Mouse (Mus musculus) liver, adult 2 months (tissue): ENCODE measurements around the gene Gp1bb. TPM values are rescaled to one million over a fixed set of nuclear protein-coding genes. Genes with fewer than 3 reads are reported as not detected.

ENCODE experiments used
- DNase-seq: peaks from one replicate; pipeline ENCODE4 v3.0.0-alpha.2; 2011; ENCODE audit warnings: low read depth, low spot score; ENCODE audit errors: extremely low read depth
- H3K27ac ChIP-seq: fragments of 200-500 bp; replicated peaks from 2 replicates; pipeline ENCODE4 v1.5.1; 2012; ENCODE audit warnings: low read depth, mild to moderate bottlenecking, control low read depth, inconsistent platforms, low read length; ENCODE audit not compliant: insufficient read depth
- H3K27me3 ChIP-seq: fragments of 200-500 bp; 2 replicates; pipeline ENCODE4 v1.6.1; 2012; ENCODE audit warnings: mild to moderate bottlenecking, moderate library complexity, low read length, inconsistent platforms; ENCODE audit not compliant: control insufficient read depth, insufficient read depth
- H3K36me3 ChIP-seq: fragments of 200-500 bp; 2 replicates; pipeline ENCODE4 v1.6.1; 2012; ENCODE audit warnings: low read length, inconsistent platforms; ENCODE audit not compliant: control insufficient read depth, insufficient read depth
- H3K4me1 ChIP-seq: fragments of 200-500 bp; 2 replicates; pipeline ENCODE4 v1.6.1; 2011; ENCODE audit warnings: low read length; ENCODE audit not compliant: control insufficient read depth, insufficient read depth
- H3K4me3 ChIP-seq: fragments of 200-500 bp; 2 replicates; pipeline ENCODE4 v1.5.1; 2011; ENCODE audit warnings: low read depth, mild to moderate bottlenecking, control low read depth, low read length, moderate library complexity; ENCODE audit not compliant: insufficient read depth
- H3K79me2 ChIP-seq: fragments of 200-500 bp; 2 replicates; pipeline ENCODE4 v1.6.1; 2012; ENCODE audit warnings: inconsistent platforms, mild to moderate bottlenecking, low read length, moderate library complexity; ENCODE audit not compliant: control insufficient read depth, insufficient read depth
- H3K9ac ChIP-seq: fragments of 200-500 bp; 2 replicates; pipeline ENCODE4 v1.6.1; 2012; ENCODE audit warnings: low read depth, mild to moderate bottlenecking, control low read depth, inconsistent platforms, low read length
- CTCF ChIP-seq: fragments of 200-500 bp; IDR thresholded peaks from 2 replicates; pipeline ENCODE4 v1.5.1; 2011; ENCODE audit warnings: low read depth, low read length, control low read depth
- POLR2A ChIP-seq: fragments of 200-500 bp; IDR thresholded peaks from 2 replicates; pipeline ENCODE4 v1.6.1; 2011; ENCODE audit warnings: low read length, control low read depth; ENCODE audit not compliant: insufficient read depth; ENCODE audit errors: extremely low read depth
- WGBS: fragments of 180-500 bp; shearing (Covaris S2); methylation state at CpG from one replicate; pipeline ENCODE4 v1.1.7; 2018; 5-methylcytosine and 5-hydroxymethylcytosine counted together
- polyA plus RNA-seq: library from polyadenylated mRNA; depleted of rRNA; stranded (reverse); fragments of >200 nt; gene quantifications from 2 replicates; pipeline ENCODE4 v1.2.3, GENCODE M21; 2012
- total RNA-seq: library from RNA; depleted of rRNA; stranded (reverse); fragments of >200 nt; gene quantifications from 2 replicates; pipeline ENCODE4 v1.2.3, GENCODE M21; 2014

Gene Gp1bb
- total and polyA plus RNA-seq, 2 experiments = not detected

GRCm38 (mm10) chr16:18605705-18606104, 16.5 kb downstream of the Gp1bb start:
- TF ChIP-seq CTCF (no peak), POLR2A (no peak)
- Histone ChIP-seq H3K9ac (no peak overlapping the region), H3K4me1 (no peaks in the 10 kb centered on the region), H3K27me3 (no peaks in the 10 kb centered on the region), H3K79me2 (no peaks in the 10 kb centered on the region), H3K27ac (no peak overlapping the region), H3K36me3 (no peaks in the 10 kb centered on the region), H3K4me3 (no peak overlapping the region)
- 87% methylated on average over 5 of the region's 5 CpGs for WGBS
- no peak for DNase-seq

- Histone ChIP-seq H3K27ac (no peak overlapping the region), H3K36me3 (no peaks in the 10 kb centered on the region), H3K9ac (no peak overlapping the region), H3K79me2 (no peaks in the 10 kb centered on the region), H3K4me3 (no peak overlapping the region), H3K27me3 (no peaks in the 10 kb centered on the region), H3K4me1 (no peaks in the 10 kb centered on the region)
- WGBS = 44% methylated on average over 8 of the region's 8 CpGs
- peak; percentile 25 for DNase-seq
- no peak for TF ChIP-seq POLR2A
- TF ChIP-seq CTCF = no peak
Observed at GRCm38 (mm10) chr16:18604267-18604701, 17.9 kb downstream of the Gp1bb start.

- Histone ChIP-seq H3K27me3 (no peaks in the 10 kb centered on the region), H3K27ac (no peak overlapping the region), H3K79me2 (no peaks in the 10 kb centered on the region), H3K36me3 (no peaks in the 10 kb centered on the region), H3K9ac (no peak overlapping the region), H3K4me3 (no peak overlapping the region), H3K4me1 (no peaks in the 10 kb centered on the region)
- 80% methylated on average over 7 of the region's 7 CpGs for WGBS
- DNase-seq = no peak
- TF ChIP-seq CTCF (no peak), POLR2A (no peak)
Observed at GRCm38 (mm10) chr16:18601447-18601846, 20.8 kb downstream of the Gp1bb start.

GRCm38 (mm10) chr16:18598006-18598405, 24.2 kb downstream of the Gp1bb start:
- no peak for DNase-seq
- Histone ChIP-seq H3K27me3 (no peaks in the 10 kb centered on the region), H3K79me2 (no peaks in the 10 kb centered on the region), H3K27ac (no peak overlapping the region), H3K4me3 (no peak overlapping the region), H3K4me1 (no peaks in the 10 kb centered on the region), H3K36me3 (no peaks in the 10 kb centered on the region), H3K9ac (no peak overlapping the region)
- WGBS = 83% methylated on average over 3 of the region's 3 CpGs
- TF ChIP-seq CTCF = no peak
- no peak for TF ChIP-seq POLR2A

DNA sequence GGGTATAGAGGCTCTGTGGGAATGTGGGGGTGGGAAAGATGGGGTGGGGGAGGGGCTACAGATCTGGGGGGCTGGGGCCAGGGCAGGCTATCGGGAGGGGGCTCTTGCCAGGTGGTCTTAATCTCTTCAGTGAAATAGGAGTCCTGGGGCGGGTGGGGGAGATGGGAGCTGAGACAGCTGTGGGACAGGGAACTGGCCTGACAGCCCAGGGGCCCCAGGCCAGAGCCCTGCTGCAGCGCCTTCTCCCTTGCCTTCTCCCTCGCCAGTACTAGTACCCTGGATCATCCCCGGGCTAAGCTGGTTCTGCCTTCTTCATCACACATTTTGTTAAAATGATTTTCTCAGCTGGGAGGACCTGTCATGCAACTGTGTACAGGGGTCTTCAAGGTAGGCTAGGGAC, 25.9 kb downstream of the Gp1bb start:
- H3K36me3 ChIP-seq = no peaks in the 10 kb centered on the region
- no peaks in the 10 kb centered on the region for H3K79me2 ChIP-seq
- peaks cover 7% of the 10 kb centered on the region; the same call in 1 of the 2 replicates for H3K27me3 ChIP-seq
- no peak overlapping the region for H3K27ac ChIP-seq
- no peak overlapping the region for H3K9ac ChIP-seq
- no peak for DNase-seq
- WGBS = 75% methylated on average over 5 of the region's 5 CpGs
- no peak for TF ChIP-seq CTCF
- no peak for TF ChIP-seq POLR2A
- no peaks in the 10 kb centered on the region for H3K4me1 ChIP-seq
- no peak overlapping the region for H3K4me3 ChIP-seq

- H3K9ac ChIP-seq = no peak overlapping the region
- TF ChIP-seq POLR2A = no peak
- no peak for TF ChIP-seq CTCF
- H3K4me1 ChIP-seq = 0 out of 2 replicates have a peak, but pooled peaks cover 2% of the 10 kb centered on the region
- 46% methylated on average over 2 of the region's 2 CpGs for WGBS
- no peaks in the 10 kb centered on the region for H3K79me2 ChIP-seq
- no peak overlapping the region for H3K27ac ChIP-seq
- H3K36me3 ChIP-seq = no peaks in the 10 kb centered on the region
- no peak for DNase-seq
- H3K27me3 ChIP-seq = peaks cover 10% of the 10 kb centered on the region; the same call in 1 of the 2 replicates
- H3K4me3 ChIP-seq = no peak overlapping the region
Observed at GRCm38 (mm10) chr16:18593930-18594329, 28.3 kb downstream of the Gp1bb start.
